Mouse (Mus musculus) ES-Bruce4 (cell line): ENCODE measurements around the gene Cnpy3. TPM values are rescaled to one million over a fixed set of nuclear protein-coding genes. Genes with fewer than 3 reads are reported as not detected.

Experiments used
- H3K27ac ChIP-seq: 2 replicates; pipeline ENCODE4 v1.5.1; 2012; ENCODE audit warnings: low read length, inconsistent platforms; ENCODE audit not compliant: insufficient read depth
- H3K27me3 ChIP-seq: 2 replicates; pipeline ENCODE4 v1.6.1; 2012; ENCODE audit warnings: mild to moderate bottlenecking, low read length, inconsistent platforms; ENCODE audit not compliant: control insufficient read depth, poor library complexity, insufficient read depth, severe bottlenecking
- H3K36me3 ChIP-seq: 2 replicates; pipeline ENCODE4 v1.6.1; 2012; ENCODE audit warnings: inconsistent platforms, mild to moderate bottlenecking, low read length, moderate library complexity; ENCODE audit not compliant: control insufficient read depth, poor library complexity, insufficient read depth, severe bottlenecking
- H3K4me1 ChIP-seq: one replicate; pipeline ENCODE4 v1.8.1; 2011; ENCODE audit warnings: low read length; ENCODE audit not compliant: control insufficient read depth, insufficient read depth
- H3K4me3 ChIP-seq: 2 replicates; pipeline ENCODE4 v1.5.1; 2011; ENCODE audit warnings: low read depth, mild to moderate bottlenecking, low read length
- H3K9ac ChIP-seq: 2 replicates; pipeline ENCODE4 v1.6.1; 2012; ENCODE audit warnings: low read depth, mild to moderate bottlenecking, inconsistent platforms; ENCODE audit not compliant: poor library complexity, severe bottlenecking
- H3K9me3 ChIP-seq: replicated peaks from 2 replicates; pipeline ENCODE4 v1.6.1; 2012; ENCODE audit warnings: mild to moderate bottlenecking, low read length, inconsistent platforms; ENCODE audit not compliant: control insufficient read depth, poor library complexity, insufficient read depth, severe bottlenecking
- CTCF ChIP-seq: IDR thresholded peaks from one replicate; pipeline ENCODE4 v1.8.1; 2011; ENCODE audit warnings: low read depth, low read length
- EP300 ChIP-seq: IDR thresholded peaks from 2 replicates; pipeline ENCODE4 v1.6.1; 2011; ENCODE audit warnings: low read depth, low read length; ENCODE audit not compliant: insufficient read depth
- POLR2A ChIP-seq: IDR thresholded peaks from one replicate; pipeline ENCODE4 v1.8.1; 2011; ENCODE audit warnings: low read length; ENCODE audit not compliant: insufficient read depth
- polyA plus RNA-seq: library from polyadenylated mRNA; stranded (reverse); fragments of >200 nt; gene quantifications from 2 replicates; pipeline ENCODE4 v1.2.4, GENCODE M21; 2011; ENCODE audit warnings: low read depth; ENCODE audit not compliant: missing spikeins, insufficient read depth, insufficient read length

The Cnpy3 gene
- polyA plus RNA-seq, 1 experiment, result 31.2 TPM

- H3K27ac ChIP-seq, result no peak overlapping the region
- H3K4me3 ChIP-seq, result no peak overlapping the region
- H3K27me3 ChIP-seq, result no peaks in the 10 kb centered on the region
- H3K9me3 ChIP-seq, result no peaks in the 10 kb centered on the region
- no peak overlapping the region for H3K9ac ChIP-seq
- H3K36me3 ChIP-seq, result peaks cover 9% of the 10 kb centered on the region; the same call in 1 of the 2 replicates
- TF ChIP-seq EP300 (no peak), CTCF (no peak), POLR2A (no peak)
- H3K4me1 ChIP-seq, result no peaks in the 10 kb centered on the region
These were observed 60.6 kb downstream of the Cnpy3 start for GRCm38 (mm10) chr17:46691390-46691789.

- Histone ChIP-seq H3K9me3 (no peaks in the 10 kb centered on the region), H3K9ac (no peak overlapping the region), H3K27ac (no peak overlapping the region), H3K4me3 (no peak overlapping the region), H3K27me3 (no peaks in the 10 kb centered on the region), H3K4me1 (no peaks in the 10 kb centered on the region), H3K36me3 (peaks cover 16% of the 10 kb centered on the region)
- TF ChIP-seq CTCF (no peak), POLR2A (no peak), EP300 (no peak)
These were observed 61.3 kb downstream of the Cnpy3 start for GRCm38 (mm10) chr17:46690665-46691064.

GRCm38 (mm10) chr17:46685913-46686312, 66.1 kb downstream of the Cnpy3 start:
- no peaks in the 10 kb centered on the region for H3K4me1 ChIP-seq
- H3K36me3 ChIP-seq, result peaks cover 31% of the 10 kb centered on the region
- no peaks in the 10 kb centered on the region for H3K9me3 ChIP-seq
- TF ChIP-seq CTCF, result no peak
- TF ChIP-seq POLR2A, result no peak
- no peak for TF ChIP-seq EP300
- no peak overlapping the region for H3K27ac ChIP-seq
- no peak overlapping the region for H3K9ac ChIP-seq
- no peak overlapping the region for H3K4me3 ChIP-seq
- H3K27me3 ChIP-seq, result no peaks in the 10 kb centered on the region

Other genes with a start within 250 kb of the Cnpy3 start
- 4.4 and 6.2 TPM in 2 replicates for gene Cul9, start 205.8 kb downstream of the Cnpy3 start, polyA plus RNA-seq
- 40.5 and 42.0 TPM in 2 replicates for gene Srf, start 196.0 kb downstream of the Cnpy3 start, polyA plus RNA-seq
- 110 and 113 TPM in 2 replicates for gene Ptk7, start 122.7 kb downstream of the Cnpy3 start, polyA plus RNA-seq
- 10.1 TPM in 2 replicates for gene Klc4, start 106.2 kb downstream of the Cnpy3 start, polyA plus RNA-seq
- 65.8 and 70.9 TPM in 2 replicates for gene Mrpl2, start 106.0 kb downstream of the Cnpy3 start, polyA plus RNA-seq
- 67.1 and 74.8 TPM in 2 replicates for gene Cul7, start 101.9 kb downstream of the Cnpy3 start, polyA plus RNA-seq
- 48.5 and 60.2 TPM in 2 replicates for gene Rrp36, start 77.9 kb downstream of the Cnpy3 start, polyA plus RNA-seq
- gene Mea1, start 73.4 kb downstream of the Cnpy3 start, polyA plus RNA-seq, result 142 and 147 TPM in 2 replicates
- 90.3 and 97.7 TPM in 2 replicates for gene Klhdc3, start 71.3 kb downstream of the Cnpy3 start, polyA plus RNA-seq
- gene Ppp2r5d, start 47.1 kb downstream of the Cnpy3 start, polyA plus RNA-seq, result 97.3 and 99.4 TPM in 2 replicates
- 13.0 and 13.4 TPM in 2 replicates for gene Pex6, start 40.8 kb downstream of the Cnpy3 start, polyA plus RNA-seq
- gene Gnmt, start 23.0 kb downstream of the Cnpy3 start, polyA plus RNA-seq, result 3.9 and 4.1 TPM in 2 replicates
- gene Ptcra, start 11.5 kb upstream of the Cnpy3 start, polyA plus RNA-seq, result 1.1 and 1.7 TPM in 2 replicates
- 6.7 and 7.2 TPM in 2 replicates for gene 2310039H08Rik, start 20.4 kb upstream of the Cnpy3 start, polyA plus RNA-seq
- 167 and 196 TPM in 2 replicates for gene Rpl7l1, start 30.5 kb upstream of the Cnpy3 start, polyA plus RNA-seq
- gene Bicral, start 106.3 kb upstream of the Cnpy3 start, polyA plus RNA-seq, result 24.2 and 26.7 TPM in 2 replicates
- 10.6 and 10.8 TPM in 2 replicates for gene Tbcc, start 138.5 kb upstream of the Cnpy3 start, polyA plus RNA-seq
- gene Prph2, start 158.2 kb upstream of the Cnpy3 start, polyA plus RNA-seq, result not detected in 2 replicates